Mouse (Mus musculus) megakaryocyte, embryonic 14.5 days (primary cell): ENCODE results near the gene Insig1.

ENCODE experiments used
- FLI1 ChIP-seq: IDR thresholded peaks from 2 replicates; pipeline ENCODE4 v1.6.1; 2012; ENCODE audit warnings: low read length, inconsistent platforms, mixed read lengths
- GATA1 ChIP-seq: IDR thresholded peaks from 3 replicates; pipeline ENCODE4 v1.6.1; 2012; ENCODE audit warnings: mixed read lengths, low read length, inconsistent platforms, borderline replicate concordance

- TF ChIP-seq GATA1 (no peak), FLI1 (no peak)
These were observed 11.6 kb downstream of the Insig1 start for GRCm38 (mm10) chr5:28082796-28083195.
